Mouse (Mus musculus) urinary bladder, postnatal 4 days (tissue): ENCODE measurements around the gene Serinc3.
A peak's percentile ranks its signal among the peaks of the same experiment; 100 is the strongest.
"Not testable (repeated sequence)": the region's sequence is repeated elsewhere in the genome, so short reads cannot be mapped to it uniquely, and the experiment has no call there.

ENCODE experiments used
- DNase-seq, 2 experiments: peaks; one replicate each; pipeline ENCODE4 v3.0.0; 2021 to 2022; ENCODE audit warnings: low spot score in 2 of 2

Serinc3 gene

GRCm38 (mm10) chr2:163662698-163663221, 17.8 kb upstream of the Serinc3 start:
- DNase-seq, result no peak

GRCm38 (mm10) chr2:163662076-163662475, 17.1 kb upstream of the Serinc3 start:
- no peak for DNase-seq

- DNase-seq, result no peak
These were observed 16.5 kb upstream of the Serinc3 start for GRCm38 (mm10) chr2:163661371-163661850.

GRCm38 (mm10) chr2:163660103-163660701, 15.3 kb upstream of the Serinc3 start:
- DNase-seq, result no peak

GRCm38 (mm10) chr2:163659431-163659830, 14.5 kb upstream of the Serinc3 start:
- DNase-seq, result no peak

GRCm38 (mm10) chr2:163658941-163659340, 14.0 kb upstream of the Serinc3 start:
- no peak for DNase-seq

GRCm38 (mm10) chr2:163657975-163658886, 13.3 kb upstream of the Serinc3 start, which contains the start of gene Pkig:
TSS of gene Pkig (plus strand) at chr2:163658386.
- peak; percentile 79 to 89 for DNase-seq

GRCm38 (mm10) chr2:163657486-163657885, 12.6 kb upstream of the Serinc3 start:
- DNase-seq, result no peak

- DNase-seq, result not testable (repeated sequence)
These were observed 10.8 kb upstream of the Serinc3 start for GRCm38 (mm10) chr2:163655699-163656098.

- no peak for DNase-seq
These were observed 1.6 kb upstream of the Serinc3 start for GRCm38 (mm10) chr2:163646461-163647080.

GRCm38 (mm10) chr2:163645700-163646460, 949 bp upstream of the Serinc3 start:
- DNase-seq, result no peak

GRCm38 (mm10) chr2:163644047-163644446, 884 bp downstream of the Serinc3 start:
- DNase-seq, result no peak

- DNase-seq, result no peak
These were observed 1.4 kb downstream of the Serinc3 start for GRCm38 (mm10) chr2:163643576-163643971.

GRCm38 (mm10) chr2:163642685-163643575, 2.0 kb downstream of the Serinc3 start:
- DNase-seq, result peak in 1 of 2 experiments; percentile 36

GRCm38 (mm10) chr2:163641681-163642080, 3.2 kb downstream of the Serinc3 start:
- no peak for DNase-seq

GRCm38 (mm10) chr2:163640493-163640892, 4.4 kb downstream of the Serinc3 start:
- DNase-seq, result no peak

- DNase-seq, result no peak
These were observed 7.2 kb downstream of the Serinc3 start for GRCm38 (mm10) chr2:163637655-163638266.

GRCm38 (mm10) chr2:163636057-163636456, 8.9 kb downstream of the Serinc3 start:
- DNase-seq, result no peak

GRCm38 (mm10) chr2:163634211-163634610, 10.7 kb downstream of the Serinc3 start:
- no peak for DNase-seq

- no peak for DNase-seq
These were observed 13.2 kb downstream of the Serinc3 start for GRCm38 (mm10) chr2:163631715-163632114.
